Mouse (Mus musculus) bone marrow, adult 2 months (tissue): Measurements from ENCODE around the gene Strn4. TPM values are rescaled to one million over a fixed set of nuclear protein-coding genes. Genes with fewer than 3 reads are reported as not detected.

Experiments used
- H3K27ac ChIP-seq: fragments of 200-500 bp; 2 replicates; pipeline ENCODE4 v1.5.1; 2012; ENCODE audit warnings: low read depth, mild to moderate bottlenecking, control low read depth, inconsistent platforms, low read length; ENCODE audit not compliant: control insufficient read depth, poor library complexity, insufficient read depth
- H3K4me1 ChIP-seq: fragments of 200-500 bp; 2 replicates; pipeline ENCODE4 v1.6.1; 2011; ENCODE audit warnings: low read length; ENCODE audit not compliant: control insufficient read depth, insufficient read depth
- H3K4me3 ChIP-seq: fragments of 200-500 bp; replicated peaks from 2 replicates; pipeline ENCODE3; 2011; ENCODE audit warnings: mild to moderate bottlenecking, low read depth, low read length, control low read depth; ENCODE audit not compliant: control insufficient read depth
- CTCF ChIP-seq: fragments of 200-500 bp; IDR thresholded peaks from 2 replicates; pipeline ENCODE4 v1.5.1; 2011; ENCODE audit warnings: low read length, control low read depth; ENCODE audit not compliant: control insufficient read depth, insufficient read depth
- POLR2A ChIP-seq: fragments of 200-500 bp; IDR thresholded peaks from 2 replicates; pipeline ENCODE4 v1.6.1; 2011; ENCODE audit warnings: low read depth, mild to moderate bottlenecking, control low read depth, low read length, borderline replicate concordance; ENCODE audit not compliant: control insufficient read depth
- WGBS: fragments of 180-500 bp; shearing (Covaris S2); methylation state at CpG from one replicate; pipeline ENCODE4 v1.1.7; 2018; 5-methylcytosine and 5-hydroxymethylcytosine counted together
- polyA plus RNA-seq: library from polyadenylated mRNA; stranded (reverse); fragments of >200 nt; gene quantifications from 2 replicates; pipeline ENCODE4 v1.2.4, GENCODE M21; 2011; ENCODE audit warnings: low replicate concordance; ENCODE audit not compliant: missing spikeins, insufficient read depth, insufficient read length

The Strn4 gene
- polyA plus RNA-seq, 1 experiment, result 92.7 TPM

DNA sequence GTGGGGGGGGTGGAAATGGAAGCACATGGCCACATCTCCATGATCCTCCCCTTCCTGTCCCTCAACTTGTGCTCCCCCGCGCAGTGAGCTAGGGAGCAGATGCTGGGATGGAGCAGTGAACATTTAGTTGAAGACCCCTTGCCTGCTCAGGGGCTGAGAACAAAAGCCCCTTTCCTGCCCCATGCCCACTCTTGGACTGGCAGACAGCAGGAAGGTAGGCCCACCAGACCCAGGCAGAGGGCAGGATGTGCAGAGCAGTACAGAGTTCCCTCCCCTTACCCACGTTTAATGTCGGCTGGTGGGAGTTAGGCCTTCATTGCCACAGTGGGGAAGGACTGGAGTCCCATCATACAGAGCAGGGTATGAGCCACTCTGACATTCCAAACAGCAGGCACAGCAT, 25.4 kb downstream of the Strn4 start:
- H3K27ac ChIP-seq, result peak overlapping the region; percentile 89
- peaks cover 13% of the 10 kb centered on the region for H3K4me1 ChIP-seq
- TF ChIP-seq POLR2A, result no peak
- no peak for TF ChIP-seq CTCF
- WGBS, result 45% methylated on average over 4 of the region's 4 CpGs
- no peak overlapping the region for H3K4me3 ChIP-seq

- no peak for TF ChIP-seq POLR2A
- no peak for TF ChIP-seq CTCF
- Histone ChIP-seq H3K4me1 (peaks cover 13% of the 10 kb centered on the region), H3K4me3 (peak overlapping the region; percentile 83), H3K27ac (peak overlapping the region; percentile 89)
- WGBS, result 10% methylated on average over 11 of the region's 11 CpGs
Observed at GRCm38 (mm10) chr7:16841561-16842560, 26.2 kb downstream of the Strn4 start.

DNA sequence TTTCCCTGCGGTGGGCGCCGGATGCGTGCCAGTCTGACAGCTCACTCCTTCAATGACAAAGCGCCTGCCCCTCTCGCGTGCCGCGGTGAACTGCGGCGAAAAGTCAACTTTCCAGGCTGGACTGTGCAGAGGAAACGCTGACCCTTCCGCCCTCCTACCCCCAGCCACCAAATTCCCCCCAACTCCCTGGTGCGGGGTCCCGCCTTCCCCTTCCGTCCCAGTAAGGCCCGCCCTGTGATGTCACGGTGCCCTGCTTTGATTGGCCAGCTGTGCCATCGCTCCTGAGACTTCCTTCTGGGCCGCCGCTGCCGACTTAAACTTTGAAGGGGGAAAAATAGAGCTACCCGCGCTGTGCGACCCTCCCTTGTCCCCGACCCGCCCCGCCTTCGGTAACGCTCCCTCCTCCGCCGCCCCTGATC, 27.0 kb downstream of the Strn4 start, which contains the start of gene Prkd2:
Gene Prkd2, plus strand, starts transcription at position 258 of the 419 bp plus-strand sequence.
- H3K4me1 ChIP-seq, result peaks cover 13% of the 10 kb centered on the region
- H3K27ac ChIP-seq, result peak within 1 kb of the TSS; percentile 89
- peak within 1 kb of the TSS; percentile 83 for H3K4me3 ChIP-seq
- peak; percentile 85; the same call in 1 of the 2 replicates for TF ChIP-seq POLR2A
- TF ChIP-seq CTCF, result no peak
- WGBS, result under 1% methylated on average over 32 of the region's 32 CpGs

DNA sequence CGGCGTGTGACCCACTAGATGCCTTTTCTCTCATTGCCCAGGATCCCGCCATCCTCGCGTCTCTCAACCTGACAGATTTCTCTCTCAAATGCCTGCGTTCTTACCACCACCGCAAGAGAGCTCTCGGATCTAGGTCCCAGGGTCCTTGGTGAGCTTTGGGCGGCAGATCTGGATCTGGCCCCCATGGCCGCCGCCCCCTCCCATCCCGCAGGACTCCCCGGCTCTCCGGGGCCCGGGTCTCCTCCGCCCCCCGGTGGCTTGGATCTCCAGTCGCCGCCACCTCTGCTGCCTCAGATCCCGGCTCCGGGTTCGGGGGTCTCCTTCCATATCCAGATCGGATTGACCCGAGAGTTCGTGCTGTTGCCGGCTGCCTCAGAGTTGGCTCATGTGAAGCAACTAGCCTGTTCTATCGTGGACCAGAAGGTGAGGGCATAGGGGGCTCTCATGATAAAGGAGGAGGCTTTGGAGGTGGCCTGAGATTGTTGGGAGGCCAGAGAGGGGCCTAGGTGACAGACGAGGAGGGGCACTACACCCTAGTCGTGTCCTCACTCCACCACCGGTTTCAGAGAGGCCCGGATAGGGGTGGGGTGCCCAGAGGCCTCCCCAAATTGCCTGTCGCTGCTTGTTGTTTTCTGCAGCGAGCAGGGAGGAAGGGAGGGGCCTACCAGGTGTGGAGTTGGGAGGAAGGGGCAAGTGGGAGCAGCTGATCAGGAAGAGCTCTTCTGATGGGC, 27.9 kb downstream of the Strn4 start:
- Histone ChIP-seq H3K4me3 (peak overlapping the region; percentile 83), H3K27ac (peak overlapping the region; percentile 89), H3K4me1 (peaks cover 11% of the 10 kb centered on the region)
- WGBS, result under 1% methylated on average over 33 of the region's 33 CpGs
- TF ChIP-seq CTCF (no peak), POLR2A (0 out of 2 replicates have a peak, but pooled peaks have one; percentile 32)

DNA sequence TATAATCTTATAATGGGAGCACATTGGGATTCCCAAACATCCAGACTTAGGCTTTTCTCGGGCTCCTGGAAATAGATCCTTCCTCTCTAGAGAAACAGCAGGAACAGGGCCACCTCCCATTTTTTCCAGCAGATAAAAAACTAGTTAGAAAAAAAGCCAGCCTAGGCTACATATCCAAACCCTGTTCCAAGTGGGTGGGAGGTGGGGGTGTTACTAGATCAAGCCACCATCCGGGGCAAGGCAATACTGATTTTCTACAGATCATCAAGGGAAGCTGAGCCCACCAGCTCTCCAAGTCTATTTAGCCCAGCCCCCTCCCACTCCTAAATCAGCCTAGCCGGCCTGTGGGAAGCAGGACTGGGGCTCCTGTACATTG, 29.0 kb downstream of the Strn4 start:
- TF ChIP-seq CTCF, result no peak
- TF ChIP-seq POLR2A, result no peak
- H3K4me3 ChIP-seq, result peak overlapping the region; percentile 77
- H3K4me1 ChIP-seq, result peaks cover 11% of the 10 kb centered on the region
- WGBS, result 4% methylated on average over 3 of the region's 3 CpGs
- H3K27ac ChIP-seq, result peak overlapping the region; percentile 86

DNA sequence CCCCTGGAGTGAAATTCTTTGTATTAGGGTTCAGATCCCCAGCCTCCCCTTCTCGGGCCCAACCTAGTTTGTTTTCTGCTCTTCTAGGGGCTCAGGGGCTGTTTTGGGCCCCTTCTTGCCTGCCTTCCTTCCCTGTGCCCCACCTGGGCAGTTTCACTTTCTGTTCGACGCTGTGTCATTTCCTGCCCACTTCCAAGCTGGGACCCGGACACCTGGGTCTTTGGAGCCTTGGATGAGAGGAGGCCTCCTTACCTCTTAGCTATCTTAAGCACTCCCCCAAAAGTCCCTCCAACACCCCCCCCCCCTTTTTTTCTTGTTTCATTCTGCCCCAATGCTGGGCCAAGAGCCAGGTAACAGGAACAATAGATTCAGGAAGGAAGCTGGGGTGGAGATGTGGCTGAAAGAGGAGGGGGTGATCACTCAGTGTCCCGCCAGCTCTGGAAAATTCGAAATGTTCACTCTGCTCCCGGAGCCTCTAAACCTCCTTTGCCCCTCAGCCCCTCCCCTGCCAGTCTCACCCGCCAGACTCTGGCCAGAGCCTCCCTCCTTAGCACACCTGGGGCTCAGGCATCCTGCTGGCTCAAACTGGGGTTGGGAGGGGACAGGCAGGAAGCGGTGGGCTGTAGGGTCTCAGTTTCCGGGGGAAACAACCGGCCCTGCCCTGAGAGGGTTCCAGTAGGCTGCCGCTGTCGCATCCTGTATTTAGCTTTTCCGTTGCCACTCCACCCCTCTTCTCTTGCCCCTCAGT, 29.6 kb downstream of the Strn4 start:
- Histone ChIP-seq H3K4me1 (peaks cover 11% of the 10 kb centered on the region), H3K27ac (peak overlapping the region; percentile 86)

DNA sequence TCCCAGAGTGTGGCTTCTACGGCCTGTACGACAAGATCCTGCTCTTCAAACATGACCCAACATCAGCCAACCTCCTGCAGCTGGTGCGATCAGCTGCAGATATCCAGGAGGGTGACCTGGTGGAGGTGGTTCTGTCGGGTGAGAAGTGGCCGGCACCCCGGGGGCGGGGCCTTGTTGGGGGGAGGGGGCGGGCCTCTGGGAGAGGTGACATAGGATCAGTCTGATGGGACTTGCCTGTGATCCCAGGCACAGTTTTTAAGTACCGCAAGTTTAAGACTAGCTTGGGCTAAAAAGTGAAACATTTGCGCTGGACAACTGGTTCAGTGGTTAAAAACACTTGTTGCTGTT, 30.1 kb downstream of the Strn4 start:
- WGBS, result 23% methylated on average over 10 of the region's 10 CpGs
- Histone ChIP-seq H3K4me1 (peaks cover 11% of the 10 kb centered on the region), H3K27ac (peak overlapping the region; percentile 86), H3K4me3 (peak overlapping the region; percentile 77)
- no peak for TF ChIP-seq CTCF
- TF ChIP-seq POLR2A, result no peak

More for the DNA sequence above, 29.6 kb downstream of the Strn4 start:
- TF ChIP-seq CTCF (no peak), POLR2A (no peak)
- H3K4me3 ChIP-seq, result peak overlapping the region; percentile 77
- WGBS, result 6% methylated on average over 14 of the region's 14 CpGs

- no peak for TF ChIP-seq CTCF
- TF ChIP-seq POLR2A, result no peak
- H3K4me1 ChIP-seq, result peaks cover 4% of the 10 kb centered on the region
- H3K4me3 ChIP-seq, result no peak overlapping the region
- WGBS, result 87% methylated on average over 5 of the region's 5 CpGs
- no peak overlapping the region for H3K27ac ChIP-seq
Observed at GRCm38 (mm10) chr7:16846775-16847174, 31.1 kb downstream of the Strn4 start.
